Mouse (Mus musculus): ENCODE results near the gene Prss50. TPM values are rescaled to one million over a fixed set of nuclear protein-coding genes. Genes with fewer than 3 reads are reported as not detected.

Prss50 gene
- polyA plus RNA-seq, 1 experiment from 2014 or later = 0.35 TPM

GRCm38 (mm10) chr9:110887388-110888303 is 29.9 kb downstream of the Prss50 start:
- Histone ChIP-seq H3K27me3 (replicated peaks; ENCODE audit: control insufficient read depth, insufficient read depth, low read length) (no peaks in the 10 kb centered on the region), H3K4me2 (replicated peaks; ENCODE audit: low read depth) (no peak overlapping the region), H3K9ac (ENCODE audit: low read depth, low read length) (no peak overlapping the region), H3K9me3 (ENCODE audit: control insufficient read depth) (no peaks in the 10 kb centered on the region), H3K4me1 (replicated peaks; ENCODE audit: control insufficient read depth, insufficient read depth, low read length) (peaks cover 3% of the 10 kb centered on the region; the same call in 1 of the 2 replicates), H3K4me3 (ENCODE audit: low read depth, low read length) (no peak overlapping the region), H3K36me3 (ENCODE audit: control insufficient read depth, insufficient read depth) (peaks cover 37% of the 10 kb centered on the region; the same call in 1 of the 2 replicates), H3K27ac (ENCODE audit: low read depth, low read length) (no peak overlapping the region)
- WGBS = 69% methylated on average over 9 of the region's 9 CpGs
- TF ChIP-seq CTCF (IDR thresholded peaks at IDR 0.05; ENCODE audit: low read depth) = no peak
- no peak for ATAC-seq

- Histone ChIP-seq H3K4me2 (replicated peaks; ENCODE audit: low read depth) (no peak overlapping the region), H3K27me3 (replicated peaks; ENCODE audit: control insufficient read depth, insufficient read depth, low read length) (no peaks in the 10 kb centered on the region), H3K4me3 (ENCODE audit: low read depth, low read length) (no peak overlapping the region), H3K4me1 (replicated peaks; ENCODE audit: control insufficient read depth, insufficient read depth, low read length) (peaks cover 3% of the 10 kb centered on the region; the same call in 1 of the 2 replicates), H3K9ac (ENCODE audit: low read depth, low read length) (no peak overlapping the region), H3K9me3 (ENCODE audit: control insufficient read depth) (no peaks in the 10 kb centered on the region), H3K27ac (ENCODE audit: low read depth, low read length) (no peak overlapping the region), H3K36me3 (ENCODE audit: control insufficient read depth, insufficient read depth) (peaks cover 46% of the 10 kb centered on the region; the same call in 1 of the 2 replicates)
- TF ChIP-seq CTCF (IDR thresholded peaks at IDR 0.05; ENCODE audit: low read depth) = no peak
- WGBS = 93% methylated on average over 14 of the region's 14 CpGs
- ATAC-seq = no peak
Observed at GRCm38 (mm10) chr9:110888935-110889334, 31.2 kb downstream of the Prss50 start.

GRCm38 (mm10) chr9:110890026-110890783 is 32.4 kb downstream of the Prss50 start:
- H3K4me1 ChIP-seq (replicated peaks; ENCODE audit: control insufficient read depth, insufficient read depth, low read length) = peaks cover 3% of the 10 kb centered on the region; the same call in 1 of the 2 replicates
- H3K27me3 ChIP-seq (replicated peaks; ENCODE audit: control insufficient read depth, insufficient read depth, low read length) = no peaks in the 10 kb centered on the region
- 7% methylated on average over 21 of the region's 21 CpGs for WGBS
- H3K27ac ChIP-seq (ENCODE audit: low read depth, low read length) = peak overlapping the region; percentile 54
- no peak overlapping the region for H3K9ac ChIP-seq (ENCODE audit: low read depth, low read length)
- H3K9me3 ChIP-seq (ENCODE audit: control insufficient read depth) = no peaks in the 10 kb centered on the region
- peak overlapping the region; percentile 53 for H3K4me2 ChIP-seq (replicated peaks; ENCODE audit: low read depth)
- H3K4me3 ChIP-seq (ENCODE audit: low read depth, low read length) = no peak overlapping the region
- ATAC-seq = peak; percentile 83
- TF ChIP-seq CTCF (IDR thresholded peaks at IDR 0.05; ENCODE audit: low read depth) = peak; percentile 59
- peaks cover 49% of the 10 kb centered on the region; the same call in 1 of the 2 replicates for H3K36me3 ChIP-seq (ENCODE audit: control insufficient read depth, insufficient read depth)

GRCm38 (mm10) chr9:110891077-110891828 is 33.5 kb downstream of the Prss50 start:
- Histone ChIP-seq H3K27ac (ENCODE audit: low read depth, low read length) (no peak overlapping the region), H3K9ac (ENCODE audit: low read depth, low read length) (no peak overlapping the region), H3K4me1 (replicated peaks; ENCODE audit: control insufficient read depth, insufficient read depth, low read length) (peaks cover 3% of the 10 kb centered on the region; the same call in 1 of the 2 replicates), H3K9me3 (ENCODE audit: control insufficient read depth) (no peaks in the 10 kb centered on the region), H3K27me3 (replicated peaks; ENCODE audit: control insufficient read depth, insufficient read depth, low read length) (no peaks in the 10 kb centered on the region), H3K4me3 (ENCODE audit: low read depth, low read length) (no peak overlapping the region), H3K4me2 (replicated peaks; ENCODE audit: low read depth) (no peak overlapping the region), H3K36me3 (ENCODE audit: control insufficient read depth, insufficient read depth) (peaks cover 50% of the 10 kb centered on the region; the same call in 1 of the 2 replicates)
- WGBS = 72% methylated on average over 12 of the region's 12 CpGs
- ATAC-seq = no peak
- no peak for TF ChIP-seq CTCF (IDR thresholded peaks at IDR 0.05; ENCODE audit: low read depth)

GRCm38 (mm10) chr9:110892552-110892951 is 34.8 kb downstream of the Prss50 start:
- WGBS = 91% methylated on average over 3 of the region's 3 CpGs
- H3K27ac ChIP-seq (ENCODE audit: low read depth, low read length) = no peak overlapping the region

More at GRCm38 (mm10) chr9:110892552-110892951, 34.8 kb downstream of the Prss50 start:
- Histone ChIP-seq H3K9me3 (ENCODE audit: control insufficient read depth) (no peaks in the 10 kb centered on the region), H3K27me3 (replicated peaks; ENCODE audit: control insufficient read depth, insufficient read depth, low read length) (no peaks in the 10 kb centered on the region), H3K4me1 (replicated peaks; ENCODE audit: control insufficient read depth, insufficient read depth, low read length) (peaks cover 3% of the 10 kb centered on the region; the same call in 1 of the 2 replicates), H3K4me2 (replicated peaks; ENCODE audit: low read depth) (no peak overlapping the region), H3K4me3 (ENCODE audit: low read depth, low read length) (no peak overlapping the region), H3K36me3 (ENCODE audit: control insufficient read depth, insufficient read depth) (peaks cover 49% of the 10 kb centered on the region; the same call in 1 of the 2 replicates), H3K9ac (ENCODE audit: low read depth, low read length) (no peak overlapping the region)
- TF ChIP-seq CTCF (IDR thresholded peaks at IDR 0.05; ENCODE audit: low read depth) = no peak
- ATAC-seq = no peak
